Mouse (Mus musculus) G1E-ER4 (cell line): Measurements from ENCODE around the gene Gm13272. TPM values are rescaled to one million over a fixed set of nuclear protein-coding genes. Genes with fewer than 3 reads are reported as not detected.
"Not testable (repeated sequence)": the region's sequence is repeated elsewhere in the genome, so short reads cannot be mapped to it uniquely, and the experiment has no call there.

ENCODE experiments used
- GATA1 ChIP-seq: IDR thresholded peaks from one replicate; pipeline ENCODE4 v1.8.0; 2012; ENCODE audit warnings: low read length, inconsistent platforms
- polyA plus RNA-seq: library from polyadenylated mRNA; stranded (reverse); fragments of >175 nt; gene quantifications from 2 replicates; pipeline ENCODE4 v1.2.3, GENCODE M21; 2012

The Gm13272 gene
- polyA plus RNA-seq, 1 experiment, result not detected

GRCm38 (mm10) chr4:88793936-88794675 is 14.5 kb downstream of the Gm13272 start, which contains the start of gene Gm13275:
Gene Gm13275 (plus strand): TSS chr4:88794487.
- TF ChIP-seq GATA1, result not testable (repeated sequence)

- not testable (repeated sequence) for TF ChIP-seq GATA1
Observed at GRCm38 (mm10) chr4:88797097-88797496, 17.4 kb downstream of the Gm13272 start, which contains the start of gene Gm13279. Gene Gm13279 (plus strand): TSS chr4:88797397.

- not testable (repeated sequence) for TF ChIP-seq GATA1
Observed at GRCm38 (mm10) chr4:88799365-88799764, 19.7 kb downstream of the Gm13272 start, which contains the start of gene Gm13285. Gene Gm13285 (plus strand): TSS chr4:88799665.

- TF ChIP-seq GATA1, result not testable (repeated sequence)
Observed at GRCm38 (mm10) chr4:88802954-88803353, 23.3 kb downstream of the Gm13272 start, which contains the start of gene Gm13287. Gene Gm13287 (plus strand): TSS chr4:88803254.

- TF ChIP-seq GATA1, result not testable (repeated sequence)
Observed at GRCm38 (mm10) chr4:88805231-88805630, 25.6 kb downstream of the Gm13272 start, which contains the start of gene Gm13288. Gene Gm13288 (plus strand): TSS chr4:88805531.

DNA sequence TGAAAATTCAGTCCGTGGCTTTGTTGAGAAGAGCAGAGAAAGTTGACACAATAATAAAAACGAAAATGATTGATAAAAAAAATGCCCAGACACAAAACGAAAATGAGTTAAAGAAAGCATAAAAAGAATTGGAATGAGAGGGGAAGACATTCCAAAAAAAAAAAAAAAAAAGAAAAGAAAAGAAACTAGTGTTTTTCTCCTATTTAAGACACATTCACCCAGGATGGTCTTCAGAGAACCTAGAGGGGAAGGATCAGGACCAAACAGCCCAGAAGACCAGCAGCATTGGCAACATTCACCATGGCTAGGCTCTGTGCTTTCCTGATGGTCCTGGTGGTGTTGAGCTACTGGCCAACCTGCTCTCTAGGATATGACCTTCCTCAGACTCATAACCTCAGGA is 36.3 kb downstream of the Gm13272 start, which contains the start of gene Ifna7:
Ifna7 (plus strand) TSS at position 301 of the 400 bp plus-strand sequence.
- TF ChIP-seq GATA1, result no peak

- no peak for TF ChIP-seq GATA1
Observed at GRCm38 (mm10) chr4:88819659-88820058, 40.0 kb downstream of the Gm13272 start, which contains the start of gene Ifna11. Gene Ifna11 (plus strand): TSS chr4:88819959.

DNA sequence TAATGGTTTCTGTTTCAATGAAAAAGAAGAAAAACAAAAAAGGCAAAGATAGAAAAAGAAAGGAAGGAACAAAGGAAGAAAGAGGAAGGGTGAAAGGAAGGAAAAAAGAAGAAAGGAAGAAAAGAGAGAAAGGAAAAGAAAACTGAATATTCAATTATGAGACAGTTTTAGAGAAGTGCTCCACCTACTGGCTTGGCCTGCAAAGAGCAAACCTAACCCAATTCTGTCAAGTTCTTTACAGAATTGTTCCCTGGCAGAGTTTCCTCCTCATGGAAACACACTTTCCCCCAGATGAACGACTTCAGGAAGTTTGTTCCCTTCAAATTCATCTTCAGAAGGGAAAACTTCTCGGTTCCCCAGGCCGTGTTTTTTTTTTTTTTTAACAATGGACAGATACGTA is 43.3 kb downstream of the Gm13272 start:
- no peak for TF ChIP-seq GATA1

GRCm38 (mm10) chr4:88827116-88827515 is 47.5 kb downstream of the Gm13272 start, which contains the start of gene Ifna6:
Gene Ifna6 (plus strand): TSS chr4:88827416.
- not testable (repeated sequence) for TF ChIP-seq GATA1

Other genes with a start within 250 kb of the Gm13272 start
- gene Ifna15, start 221.6 kb upstream of the Gm13272 start, polyA plus RNA-seq, result not detected in 2 replicates
- not detected in 2 replicates for gene Ifna14, start 208.1 kb upstream of the Gm13272 start, polyA plus RNA-seq
- not detected in 2 replicates for gene Ifna9, start 187.5 kb upstream of the Gm13272 start, polyA plus RNA-seq
- gene Ifna12, start 176.5 kb upstream of the Gm13272 start, polyA plus RNA-seq, result not detected in 2 replicates
- gene C87499, start 145.4 kb upstream of the Gm13272 start, polyA plus RNA-seq, result not detected in 2 replicates
- not detected in 2 replicates for gene Ifna13, start 135.4 kb upstream of the Gm13272 start, polyA plus RNA-seq
- not detected in 2 replicates for gene Ifna16, start 102.9 kb upstream of the Gm13272 start, polyA plus RNA-seq
- not detected in 2 replicates for gene Ifna2, start 95.9 kb upstream of the Gm13272 start, polyA plus RNA-seq
- not detected in 2 replicates for gene Ifnab, start 88.5 kb upstream of the Gm13272 start, polyA plus RNA-seq
- gene Gm26566, start 58.0 kb upstream of the Gm13272 start, polyA plus RNA-seq, result not detected in 2 replicates
- 6.4 and 7.6 TPM in 2 replicates for gene Klhl9, start 57.4 kb upstream of the Gm13272 start, polyA plus RNA-seq
- not detected in 2 replicates for gene Gm13271, start 25.0 kb upstream of the Gm13272 start, polyA plus RNA-seq
- gene Gm13283, start 19.7 kb upstream of the Gm13272 start, polyA plus RNA-seq, result not detected in 2 replicates
- gene Gm13290, start 6.0 kb upstream of the Gm13272 start, polyA plus RNA-seq, result not detected in 2 replicates
- gene Gm13289, start 2.9 kb upstream of the Gm13272 start, polyA plus RNA-seq, result not detected in 2 replicates
- not detected in 2 replicates for gene Ifnz, start 2.3 kb downstream of the Gm13272 start, polyA plus RNA-seq
- not detected in 2 replicates for gene Gm13276, start 5.9 kb downstream of the Gm13272 start, polyA plus RNA-seq
- gene Gm13277, start 8.8 kb downstream of the Gm13272 start, polyA plus RNA-seq, result not detected in 2 replicates
- gene Gm13278, start 11.7 kb downstream of the Gm13272 start, polyA plus RNA-seq, result not detected in 2 replicates
- not detected in 2 replicates for gene Gm13275, start 14.6 kb downstream of the Gm13272 start, polyA plus RNA-seq
- gene Gm13279, start 17.5 kb downstream of the Gm13272 start, polyA plus RNA-seq, result not detected in 2 replicates
- not detected in 2 replicates for gene Gm13285, start 19.8 kb downstream of the Gm13272 start, polyA plus RNA-seq
- gene Gm13287, start 23.4 kb downstream of the Gm13272 start, polyA plus RNA-seq, result not detected in 2 replicates
- gene Gm13288, start 25.7 kb downstream of the Gm13272 start, polyA plus RNA-seq, result not detected in 2 replicates
- not detected in 2 replicates for gene Ifna7, start 36.4 kb downstream of the Gm13272 start, polyA plus RNA-seq
- not detected in 2 replicates for gene Ifna11, start 40.1 kb downstream of the Gm13272 start, polyA plus RNA-seq
- not detected in 2 replicates for gene Ifna6, start 47.6 kb downstream of the Gm13272 start, polyA plus RNA-seq
- gene Ifna5, start 55.7 kb downstream of the Gm13272 start, polyA plus RNA-seq, result not detected in 2 replicates
- gene Ifna4, start 62.0 kb downstream of the Gm13272 start, polyA plus RNA-seq, result not detected in 2 replicates
- not detected in 2 replicates for gene Ifna1, start 70.2 kb downstream of the Gm13272 start, polyA plus RNA-seq
- gene Ifne, start 100.4 kb downstream of the Gm13272 start, polyA plus RNA-seq, result not detected in 2 replicates